Mouse (Mus musculus): ENCODE data around the gene Slc51b. TPM values are rescaled to one million over a fixed set of nuclear protein-coding genes. Genes with fewer than 3 reads are reported as not detected.

Slc51b gene
- polyA plus RNA-seq (2015; fragmentation: Nextera tagmentation; extraction: Ambion mirVana): not detected in 2 replicates

DNA sequence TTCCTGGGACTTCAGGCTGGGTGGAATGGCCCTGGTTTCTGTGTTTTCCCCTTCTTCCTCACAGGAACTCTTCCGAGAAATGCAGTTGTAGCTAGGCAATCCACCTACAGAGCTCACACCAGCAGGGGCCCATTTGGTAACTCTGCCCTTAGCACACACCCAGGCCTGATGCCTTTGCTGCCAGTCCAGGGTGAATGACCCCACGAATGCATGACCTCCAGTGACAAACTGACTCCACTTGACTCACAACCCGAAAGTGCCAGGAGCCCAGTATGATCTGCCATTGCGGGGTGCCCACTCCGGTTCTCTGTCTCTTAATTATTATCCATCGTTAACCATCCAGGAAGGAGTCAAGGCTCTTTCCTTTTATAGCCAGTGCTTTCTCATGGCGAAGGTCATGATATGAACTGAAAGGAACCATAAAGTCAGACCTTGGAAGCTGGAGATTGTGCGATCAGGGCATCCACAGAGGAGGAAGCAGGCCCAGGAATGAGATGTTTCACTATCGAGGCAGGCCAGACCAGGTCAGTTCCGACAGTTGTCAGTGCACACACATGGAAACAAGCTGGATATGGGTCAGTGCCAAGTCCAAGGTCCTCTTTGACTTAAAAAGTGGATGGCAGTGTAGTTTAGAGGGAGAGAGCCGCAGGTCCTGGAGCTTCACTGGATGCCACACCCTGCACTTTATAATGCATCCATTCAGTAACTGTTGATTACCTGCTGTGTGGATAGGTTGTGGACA is at the start of gene Slc51b:
TSS of gene Slc51b (minus strand) at position 196 of the 742 bp plus-strand sequence.
- WGBS: 78% methylated on average over 11 of the region's 11 CpGs
- no peak within 1 kb of the TSS for H3K4me3 ChIP-seq
- H3K9ac ChIP-seq: no peak within 1 kb of the TSS
- no peaks in the 10 kb centered on the region for H3K4me1 ChIP-seq
- ATAC-seq (ENCODE audit: borderline replicate concordance, extremely low read depth, low FRiP score, low TSS enrichment): no peak
- no peak within 1 kb of the TSS for H3K27ac ChIP-seq
- no peaks in the 10 kb centered on the region for H3K36me3 ChIP-seq
- no peaks in the 10 kb centered on the region for H3K9me3 ChIP-seq
- no peak within 1 kb of the TSS for H3K4me2 ChIP-seq
- no peaks in the 10 kb centered on the region for H3K27me3 ChIP-seq

- ATAC-seq (ENCODE audit: borderline replicate concordance, extremely low read depth, low FRiP score, low TSS enrichment): no peak
- peaks cover 26% of the 10 kb centered on the region for H3K36me3 ChIP-seq
- WGBS: 45% methylated on average over 11 of the region's 11 CpGs
- no peak overlapping the region for H3K4me2 ChIP-seq
- H3K9ac ChIP-seq: no peak overlapping the region
- peaks cover 1% of the 10 kb centered on the region; the same call in 1 of the 2 replicates for H3K4me1 ChIP-seq
- H3K27me3 ChIP-seq: no peaks in the 10 kb centered on the region
- H3K27ac ChIP-seq: no peak overlapping the region
- H3K9me3 ChIP-seq: no peaks in the 10 kb centered on the region
- H3K4me3 ChIP-seq: no peak overlapping the region
Measured at GRCm38 (mm10) chr9:65467686-65468085, 44.9 kb upstream of the Slc51b start.

GRCm38 (mm10) chr9:65465241-65465640 is 42.5 kb upstream of the Slc51b start:
- H3K9me3 ChIP-seq: no peaks in the 10 kb centered on the region
- WGBS: 91% methylated on average over 2 of the region's 2 CpGs
- H3K9ac ChIP-seq: no peak overlapping the region
- no peak overlapping the region for H3K27ac ChIP-seq
- H3K36me3 ChIP-seq: peaks cover 18% of the 10 kb centered on the region
- no peaks in the 10 kb centered on the region for H3K27me3 ChIP-seq
- ATAC-seq (ENCODE audit: borderline replicate concordance, extremely low read depth, low FRiP score, low TSS enrichment): no peak
- no peak overlapping the region for H3K4me2 ChIP-seq
- peaks cover 17% of the 10 kb centered on the region for H3K4me1 ChIP-seq
- H3K4me3 ChIP-seq: no peak overlapping the region

GRCm38 (mm10) chr9:65464161-65464560 is 41.4 kb upstream of the Slc51b start:
- no peak overlapping the region for H3K4me2 ChIP-seq
- peaks cover 18% of the 10 kb centered on the region for H3K4me1 ChIP-seq
- no peak overlapping the region for H3K4me3 ChIP-seq
- H3K9ac ChIP-seq: no peak overlapping the region
- no peaks in the 10 kb centered on the region for H3K9me3 ChIP-seq
- 83% methylated on average over 6 of the region's 6 CpGs for WGBS
- no peak for ATAC-seq (ENCODE audit: borderline replicate concordance, extremely low read depth, low FRiP score, low TSS enrichment)
- H3K36me3 ChIP-seq: peaks cover 12% of the 10 kb centered on the region; the same call in 1 of the 2 replicates
- H3K27ac ChIP-seq: no peak overlapping the region
- H3K27me3 ChIP-seq: no peaks in the 10 kb centered on the region

DNA sequence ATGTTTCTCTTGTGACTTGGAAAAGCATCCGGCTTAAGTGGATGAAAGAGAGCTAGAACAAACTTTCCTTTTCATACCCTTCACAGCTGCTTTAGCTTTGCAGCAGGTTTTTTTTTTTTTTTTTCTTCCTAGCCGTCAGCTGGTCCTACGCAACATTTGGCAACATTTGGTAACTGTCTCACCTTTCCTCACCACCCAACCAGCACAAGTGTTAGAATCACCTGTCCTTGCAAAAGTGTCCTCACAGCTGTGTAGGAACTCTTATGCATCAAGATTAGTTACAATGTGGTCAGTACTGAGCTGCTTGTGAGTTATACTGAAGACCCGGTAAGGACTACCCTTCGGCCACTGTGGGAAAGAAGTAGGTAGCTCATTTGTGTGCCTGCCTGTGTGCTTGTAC is 39.8 kb upstream of the Slc51b start:
- 52% methylated on average over 5 of the region's 5 CpGs for WGBS
- ATAC-seq (ENCODE audit: borderline replicate concordance, extremely low read depth, low FRiP score, low TSS enrichment): no peak
- H3K27me3 ChIP-seq: no peaks in the 10 kb centered on the region
- H3K9me3 ChIP-seq: no peaks in the 10 kb centered on the region
- H3K4me2 ChIP-seq: peak overlapping the region; percentile 75; the same call in 1 of the 2 replicates
- H3K27ac ChIP-seq: peak overlapping the region; percentile 30; the same call in 1 of the 2 replicates
- H3K4me3 ChIP-seq: 0 out of 2 replicates have a peak overlapping the region, but pooled peaks have one; percentile 70
- no peak overlapping the region for H3K9ac ChIP-seq
- H3K36me3 ChIP-seq: peaks cover 12% of the 10 kb centered on the region; the same call in 1 of the 2 replicates
- H3K4me1 ChIP-seq: peaks cover 18% of the 10 kb centered on the region

DNA sequence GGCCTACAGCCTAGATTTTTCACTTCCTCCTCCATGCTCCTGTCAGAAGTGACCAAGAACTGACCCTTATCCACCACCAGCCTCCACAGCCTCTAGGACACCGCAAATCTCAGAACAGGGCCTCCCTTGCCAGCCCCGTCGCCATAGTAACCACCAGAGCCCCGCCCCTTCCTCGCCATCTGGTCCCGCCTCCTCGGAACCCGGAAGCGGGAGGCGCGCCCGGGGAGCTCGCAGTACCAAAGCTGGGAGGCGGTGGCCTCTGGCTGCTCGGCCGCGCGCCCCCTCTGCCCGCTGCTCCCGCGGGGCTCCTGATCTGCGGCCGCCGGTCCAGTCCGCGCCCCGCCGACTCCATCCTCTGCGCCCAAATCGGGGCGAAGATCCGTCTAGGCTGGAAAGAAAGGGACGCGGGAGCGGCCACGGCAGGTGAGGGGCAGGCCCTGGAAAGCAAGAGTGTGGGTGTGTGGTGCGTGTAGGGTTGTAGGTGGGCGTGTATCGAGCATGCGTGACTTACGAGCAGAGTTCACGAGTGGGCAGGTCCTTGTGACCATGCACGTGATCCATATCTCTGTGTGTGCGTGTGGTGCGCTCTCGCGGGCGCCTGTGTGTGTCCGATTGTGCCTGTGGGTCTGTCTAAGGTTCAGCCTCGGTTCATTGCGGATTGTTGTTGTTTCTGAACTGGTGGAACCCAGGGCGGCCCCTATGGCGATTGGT is 38.1 kb upstream of the Slc51b start, which contains the start of gene Spg21:
TSS of gene Spg21 (plus strand) at position 216 of the 711 bp plus-strand sequence.
- peak within 1 kb of the TSS; percentile 74 for H3K27ac ChIP-seq
- H3K9me3 ChIP-seq: no peaks in the 10 kb centered on the region
- H3K9ac ChIP-seq: peak within 1 kb of the TSS; percentile 79
- H3K4me1 ChIP-seq: peaks cover 18% of the 10 kb centered on the region
- no peaks in the 10 kb centered on the region for H3K27me3 ChIP-seq
- ATAC-seq (ENCODE audit: borderline replicate concordance, extremely low read depth, low FRiP score, low TSS enrichment): peak; percentile 96
- peaks cover 6% of the 10 kb centered on the region; the same call in 1 of the 2 replicates for H3K36me3 ChIP-seq
- under 1% methylated on average over 53 of the region's 53 CpGs for WGBS
- peak within 1 kb of the TSS; percentile 75 for H3K4me2 ChIP-seq
- peak within 1 kb of the TSS; percentile 70 for H3K4me3 ChIP-seq

GRCm38 (mm10) chr9:65460198-65460597 is 37.4 kb upstream of the Slc51b start:
- ATAC-seq (ENCODE audit: borderline replicate concordance, extremely low read depth, low FRiP score, low TSS enrichment): no peak
- no peak overlapping the region for H3K9ac ChIP-seq
- 57% methylated on average over 3 of the region's 3 CpGs for WGBS

DNA sequence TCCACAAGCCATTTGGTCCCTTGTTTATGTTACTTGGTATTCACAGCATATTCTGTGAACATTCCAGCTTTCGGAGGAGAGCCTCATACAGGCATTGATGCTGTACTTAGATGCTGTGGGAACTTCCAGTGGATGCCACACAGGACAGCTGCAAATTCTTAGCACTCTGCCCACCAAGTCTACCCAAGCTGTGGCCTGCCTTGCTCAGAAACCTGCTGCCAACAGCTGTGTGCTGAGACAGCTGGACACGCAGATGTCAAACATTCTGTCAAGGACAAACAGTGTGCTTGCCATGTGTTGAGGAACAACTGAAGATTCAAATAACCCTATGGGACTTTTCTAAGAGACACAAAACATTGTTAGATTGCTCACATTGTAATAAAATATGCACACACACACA is 36.2 kb upstream of the Slc51b start:
- 68% methylated on average over 2 of the region's 2 CpGs for WGBS
- H3K9ac ChIP-seq: no peak overlapping the region

More at GRCm38 (mm10) chr9:65460198-65460597, 37.4 kb upstream of the Slc51b start:
- H3K4me3 ChIP-seq: peak overlapping the region; percentile 70
- no peaks in the 10 kb centered on the region; the same call in 1 of the 2 replicates for H3K36me3 ChIP-seq
- 0 out of 2 replicates have a peak overlapping the region, but pooled peaks have one; percentile 35 for H3K27ac ChIP-seq
- no peaks in the 10 kb centered on the region for H3K9me3 ChIP-seq
- H3K27me3 ChIP-seq: no peaks in the 10 kb centered on the region
- peak overlapping the region; percentile 75 for H3K4me2 ChIP-seq
- peaks cover 18% of the 10 kb centered on the region for H3K4me1 ChIP-seq

DNA sequence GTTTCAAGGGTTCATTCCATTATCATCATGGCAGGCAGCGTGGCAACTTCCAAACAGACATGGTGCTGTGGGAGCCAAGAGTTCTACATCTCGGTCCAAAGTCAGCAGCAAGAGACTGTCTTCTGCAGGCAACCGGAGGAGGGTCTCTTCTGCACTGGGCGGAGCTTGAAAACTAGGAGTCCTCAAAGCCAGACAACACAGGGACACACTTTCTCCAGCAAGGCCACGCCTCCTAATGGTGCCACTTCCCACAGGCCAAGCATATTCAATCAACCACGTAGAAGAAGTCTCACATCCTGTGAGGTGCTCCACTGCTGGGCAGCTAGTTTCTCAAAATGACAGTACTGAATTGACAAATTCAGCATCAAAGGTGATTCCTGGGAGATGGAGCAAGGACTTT is 25.2 kb upstream of the Slc51b start:
- peaks cover 46% of the 10 kb centered on the region for H3K36me3 ChIP-seq
- H3K4me2 ChIP-seq: no peak overlapping the region

More for the DNA sequence above, 36.2 kb upstream of the Slc51b start:
- Histone ChIP-seq H3K9me3 (no peaks in the 10 kb centered on the region), H3K27me3 (no peaks in the 10 kb centered on the region), H3K4me1 (peaks cover 18% of the 10 kb centered on the region), H3K4me3 (no peak overlapping the region), H3K27ac (no peak overlapping the region), H3K4me2 (no peak overlapping the region), H3K36me3 (no peaks in the 10 kb centered on the region)
- ATAC-seq (ENCODE audit: borderline replicate concordance, extremely low read depth, low FRiP score, low TSS enrichment): no peak

GRCm38 (mm10) chr9:65444692-65445091 is 21.9 kb upstream of the Slc51b start:
- Histone ChIP-seq H3K27me3 (no peaks in the 10 kb centered on the region), H3K4me3 (no peak overlapping the region), H3K4me1 (no peaks in the 10 kb centered on the region), H3K9ac (no peak overlapping the region), H3K36me3 (peaks cover 54% of the 10 kb centered on the region), H3K27ac (no peak overlapping the region), H3K4me2 (no peak overlapping the region), H3K9me3 (no peaks in the 10 kb centered on the region)
- 90% methylated on average over 4 of the region's 4 CpGs for WGBS
- ATAC-seq (ENCODE audit: borderline replicate concordance, extremely low read depth, low FRiP score, low TSS enrichment): no peak

More for the DNA sequence above, 25.2 kb upstream of the Slc51b start:
- 91% methylated on average over 6 of the region's 6 CpGs for WGBS
- Histone ChIP-seq H3K27ac (no peak overlapping the region), H3K9me3 (no peaks in the 10 kb centered on the region), H3K27me3 (no peaks in the 10 kb centered on the region), H3K4me1 (no peaks in the 10 kb centered on the region), H3K9ac (no peak overlapping the region), H3K4me3 (no peak overlapping the region)
- ATAC-seq (ENCODE audit: borderline replicate concordance, extremely low read depth, low FRiP score, low TSS enrichment): no peak

GRCm38 (mm10) chr9:65435671-65436301 is 13.0 kb upstream of the Slc51b start, which contains the start of gene Mtfmt:
TSS of gene Mtfmt (plus strand) at chr9:65435782.
- peak within 1 kb of the TSS; percentile 68 for H3K4me2 ChIP-seq
- H3K4me3 ChIP-seq: peak within 1 kb of the TSS; percentile 69
- ATAC-seq (ENCODE audit: borderline replicate concordance, extremely low read depth, low FRiP score, low TSS enrichment): peak; percentile 88
- H3K9me3 ChIP-seq: no peaks in the 10 kb centered on the region
- WGBS: under 1% methylated on average over 54 of the region's 54 CpGs
- peak within 1 kb of the TSS; percentile 3; the same call in 1 of the 2 replicates for H3K27ac ChIP-seq
- peaks cover 8% of the 10 kb centered on the region; the same call in 1 of the 2 replicates for H3K4me1 ChIP-seq
- H3K9ac ChIP-seq: peak within 1 kb of the TSS; percentile 67
- no peaks in the 10 kb centered on the region for H3K27me3 ChIP-seq
- peaks cover 15% of the 10 kb centered on the region; the same call in 1 of the 2 replicates for H3K36me3 ChIP-seq

Measured in lung, embryonic 15.5 days (tissue).